Mouse (Mus musculus) c-Kit-positive CD71-positive TER-119-negative erythroid progenitor cells, embryonic 14.5 days (primary cell): ENCODE data around the gene Ino80.
"Not testable (repeated sequence)": the region's sequence is repeated elsewhere in the genome, so short reads cannot be mapped to it uniquely, and the experiment has no call there.

Experiments
- DNase-seq: peaks from one replicate; pipeline ENCODE4 v3.0.0-alpha.2; 2013; ENCODE audit warnings: low read depth

The Ino80 gene

DNA sequence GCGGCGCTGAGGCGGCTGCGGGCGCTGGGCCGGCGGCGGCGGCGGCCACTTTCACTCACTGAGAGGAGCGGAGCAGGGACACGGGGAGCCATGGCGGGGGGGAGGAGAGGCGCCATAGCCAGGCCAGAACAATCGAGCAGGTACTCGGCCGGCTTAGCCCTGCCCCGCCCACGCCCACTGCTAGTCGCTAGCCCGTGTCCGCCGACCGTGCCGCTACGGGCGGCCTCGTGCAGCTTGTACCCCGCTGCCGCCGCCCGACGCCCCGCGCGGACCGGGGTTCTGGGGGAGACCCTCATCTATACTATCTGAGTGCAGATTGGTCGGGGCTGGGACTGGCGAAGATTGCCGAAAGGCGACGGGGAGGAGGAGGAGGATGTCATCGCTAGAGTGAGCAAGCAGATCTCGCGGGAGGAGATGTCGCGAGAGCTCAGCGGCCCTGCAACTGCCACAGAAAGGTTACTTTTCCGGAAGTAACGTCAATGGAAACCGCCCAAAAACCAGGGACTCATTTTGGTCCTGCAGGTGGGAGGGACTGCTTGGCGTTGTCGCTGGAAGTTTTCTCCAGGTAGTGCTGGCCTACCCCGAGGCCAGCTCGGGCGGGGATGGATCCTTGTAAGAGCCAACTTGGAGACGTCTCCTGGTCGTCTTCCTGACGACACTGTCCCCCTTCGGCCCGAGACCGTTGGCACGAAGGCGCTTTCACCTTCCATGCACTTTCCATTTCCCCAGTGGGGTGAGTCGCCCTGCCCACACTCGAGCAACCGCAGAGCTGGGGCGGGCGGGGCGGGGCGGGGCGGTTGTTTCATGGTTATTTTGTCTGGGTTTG is at the start of gene Ino80:
Gene Ino80, minus strand, starts transcription at position 117 of the 826 bp plus-strand sequence.
- peak; percentile 99 for DNase-seq

DNA sequence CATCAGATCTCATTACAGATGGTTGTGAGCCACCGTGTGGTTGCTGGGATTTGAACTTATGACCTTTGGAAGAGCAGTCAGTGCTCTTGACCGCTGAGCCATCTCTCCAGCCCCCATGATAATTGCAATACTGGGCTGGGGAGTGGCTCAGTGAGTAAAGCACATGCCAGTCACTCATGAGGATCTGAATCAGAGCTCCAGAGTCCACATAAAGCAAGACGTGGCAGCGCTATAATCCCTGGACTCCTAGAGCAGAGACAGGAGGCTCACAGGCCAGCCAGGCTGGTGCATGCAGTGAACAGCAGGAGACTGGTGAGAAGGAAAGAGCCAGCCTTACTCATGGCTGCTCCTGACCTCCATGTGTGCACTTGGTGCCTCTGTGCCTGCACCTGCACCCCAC is 47.9 kb upstream of the Ino80 start:
- DNase-seq: no peak

DNA sequence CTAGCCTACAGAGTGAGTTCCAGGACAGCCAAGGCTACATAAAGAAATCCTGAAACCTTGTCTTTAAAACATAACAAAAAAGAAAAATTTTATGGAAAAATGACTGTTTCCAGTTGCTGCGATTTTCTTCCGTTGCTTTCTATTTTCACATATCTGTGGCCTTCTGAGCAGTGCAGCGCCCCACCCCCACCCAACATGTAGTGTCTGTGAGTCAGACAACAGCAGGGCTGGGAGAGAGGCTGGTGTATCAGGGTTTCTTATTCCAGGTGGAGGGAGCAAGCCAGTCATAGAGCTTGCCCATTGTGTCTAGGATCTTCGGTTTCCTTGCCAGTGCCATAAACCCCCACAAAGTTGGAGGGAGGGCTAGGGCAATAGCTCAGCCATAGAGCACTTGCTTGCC is 46.3 kb upstream of the Ino80 start:
- no peak for DNase-seq

DNA sequence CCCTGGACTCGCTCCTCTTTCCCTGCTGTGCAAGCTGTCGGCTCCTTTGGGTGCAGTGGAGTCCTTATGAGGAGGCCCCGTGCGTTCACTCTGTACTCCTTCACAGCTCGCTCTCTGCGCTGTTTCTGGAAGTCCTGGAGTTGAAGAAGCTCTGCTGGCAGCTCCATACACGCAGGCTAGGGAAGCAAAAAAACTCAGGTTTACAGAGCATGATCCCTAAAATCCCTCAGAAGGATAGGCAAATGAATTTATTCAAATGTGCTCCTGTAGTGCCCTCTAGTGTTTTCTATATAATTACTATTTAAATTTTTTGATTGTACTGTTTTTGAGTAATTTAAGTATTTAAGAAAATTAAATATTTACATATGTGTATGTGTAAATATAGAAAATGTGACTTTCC is 43.1 kb upstream of the Ino80 start:
- DNase-seq: no peak

DNA sequence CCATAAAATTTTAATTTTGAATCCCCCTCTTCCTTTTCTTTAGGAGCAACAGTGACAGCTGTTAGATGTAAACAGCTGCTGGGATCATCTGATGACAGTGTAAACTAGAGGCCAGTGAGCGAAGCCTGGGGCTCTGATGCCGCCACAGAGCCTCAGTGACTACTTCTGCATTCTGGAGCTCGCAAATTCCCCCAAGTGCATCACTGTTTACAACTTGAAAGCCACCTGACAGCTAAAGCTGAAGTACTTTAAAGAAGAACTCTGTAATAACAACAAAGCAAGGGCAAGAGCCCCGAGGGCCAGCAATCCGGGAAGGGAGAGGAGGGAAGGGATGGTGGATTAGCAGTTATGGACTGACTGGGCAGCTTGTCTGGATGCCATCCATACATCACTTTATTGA is 39.3 kb upstream of the Ino80 start:
- no peak for DNase-seq

DNA sequence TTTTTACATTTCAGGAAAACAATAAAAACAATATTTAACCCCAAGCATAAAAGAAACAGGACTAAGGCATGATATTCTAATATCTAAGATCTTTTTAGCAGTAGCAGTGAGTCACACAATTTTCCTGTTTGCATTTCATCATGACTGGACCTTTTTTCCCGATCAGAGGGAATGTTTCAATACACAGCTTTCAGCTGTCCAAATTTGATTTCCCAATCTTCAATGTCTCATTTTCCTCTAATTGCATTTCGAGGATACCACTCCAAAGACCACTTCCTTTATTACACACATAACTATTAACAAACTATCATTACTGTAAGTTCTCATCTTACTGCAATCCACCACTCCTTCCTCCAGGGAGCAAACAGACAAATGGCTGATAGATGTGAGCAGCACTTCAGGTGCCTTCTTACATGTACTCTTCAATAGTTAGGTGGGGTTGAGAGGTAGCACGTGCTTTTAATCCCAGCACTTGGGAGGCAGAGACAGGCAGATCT is 36.6 kb upstream of the Ino80 start:
- DNase-seq: no peak

DNA sequence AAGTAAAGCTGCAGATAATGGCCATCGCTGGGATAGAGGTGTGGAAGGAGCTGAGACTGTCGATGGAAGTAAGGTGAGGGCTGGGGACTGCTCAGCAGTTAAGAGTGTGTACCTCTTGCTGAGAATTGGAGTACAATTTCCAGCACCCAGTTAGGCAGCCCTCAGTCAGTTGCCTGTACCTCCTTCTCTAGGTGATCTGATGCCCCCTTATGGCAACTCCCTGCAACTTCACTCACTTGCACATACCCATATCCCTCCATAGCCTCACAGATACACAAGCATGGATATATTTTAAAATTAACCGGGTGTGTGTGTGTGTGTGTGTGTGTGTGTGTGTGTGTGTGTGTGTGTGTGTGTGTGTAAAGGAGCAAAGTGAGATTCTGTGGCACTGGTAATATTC is 34.8 kb upstream of the Ino80 start:
- DNase-seq: peak; percentile 20

DNA sequence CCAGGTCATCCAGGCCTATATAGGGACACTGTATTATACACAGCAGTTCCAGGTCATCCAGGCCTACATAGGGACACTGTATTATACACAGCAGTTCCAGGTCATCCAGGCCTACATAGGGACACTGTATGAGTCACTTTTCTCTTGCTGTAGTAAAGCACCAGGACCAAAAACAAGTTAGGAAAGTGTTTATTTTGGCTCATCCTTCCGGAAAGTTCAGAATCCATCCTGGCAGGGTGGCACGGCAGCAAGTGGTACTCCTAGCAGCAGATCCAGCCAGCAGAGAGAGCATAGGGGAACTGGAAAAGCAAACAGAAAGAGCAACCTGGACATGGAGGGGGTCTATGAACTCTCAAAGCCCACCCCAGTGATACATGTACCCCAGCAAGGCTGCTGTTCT is 33.4 kb upstream of the Ino80 start:
- DNase-seq: no peak

DNA sequence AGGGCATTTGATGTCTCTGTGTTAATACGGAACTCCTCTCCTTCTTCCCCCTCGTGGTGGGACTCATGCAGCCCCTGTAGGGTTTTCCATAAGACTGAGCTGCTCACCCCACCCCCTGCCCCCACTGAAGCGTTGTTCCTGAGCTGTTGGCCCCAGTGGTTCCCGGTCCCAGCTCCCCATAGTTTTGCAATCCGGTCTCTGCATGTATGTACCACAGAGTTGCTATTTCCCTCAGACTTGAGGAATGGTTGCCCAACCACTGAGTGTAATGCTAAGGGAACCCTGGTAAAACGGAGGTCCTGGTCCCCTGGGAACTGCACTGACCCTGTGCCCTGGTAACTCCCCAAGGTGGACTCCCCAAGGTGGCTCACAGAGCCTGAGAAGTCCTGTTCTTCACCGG is 31.0 kb upstream of the Ino80 start:
- not testable (repeated sequence) for DNase-seq

DNA sequence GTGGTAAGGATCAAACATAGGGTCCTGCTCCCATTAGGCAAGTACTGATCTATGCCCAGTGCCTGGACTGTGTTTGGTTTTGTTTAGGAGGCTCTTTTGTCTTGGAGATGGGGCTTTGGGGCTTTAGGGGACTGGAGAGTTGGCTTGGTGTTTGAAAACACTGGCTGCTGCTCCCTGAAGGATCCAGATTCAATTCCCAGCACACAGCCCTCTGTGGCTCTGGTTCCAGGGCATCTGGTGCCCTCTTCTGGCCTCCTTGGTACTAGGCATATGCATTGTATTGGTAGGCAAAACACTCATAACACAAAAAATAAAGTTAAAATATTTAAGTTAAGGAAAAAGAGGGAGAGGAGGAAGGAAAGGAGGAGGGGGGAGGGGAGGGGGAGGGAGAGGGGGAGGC is 29.6 kb upstream of the Ino80 start:
- no peak for DNase-seq

DNA sequence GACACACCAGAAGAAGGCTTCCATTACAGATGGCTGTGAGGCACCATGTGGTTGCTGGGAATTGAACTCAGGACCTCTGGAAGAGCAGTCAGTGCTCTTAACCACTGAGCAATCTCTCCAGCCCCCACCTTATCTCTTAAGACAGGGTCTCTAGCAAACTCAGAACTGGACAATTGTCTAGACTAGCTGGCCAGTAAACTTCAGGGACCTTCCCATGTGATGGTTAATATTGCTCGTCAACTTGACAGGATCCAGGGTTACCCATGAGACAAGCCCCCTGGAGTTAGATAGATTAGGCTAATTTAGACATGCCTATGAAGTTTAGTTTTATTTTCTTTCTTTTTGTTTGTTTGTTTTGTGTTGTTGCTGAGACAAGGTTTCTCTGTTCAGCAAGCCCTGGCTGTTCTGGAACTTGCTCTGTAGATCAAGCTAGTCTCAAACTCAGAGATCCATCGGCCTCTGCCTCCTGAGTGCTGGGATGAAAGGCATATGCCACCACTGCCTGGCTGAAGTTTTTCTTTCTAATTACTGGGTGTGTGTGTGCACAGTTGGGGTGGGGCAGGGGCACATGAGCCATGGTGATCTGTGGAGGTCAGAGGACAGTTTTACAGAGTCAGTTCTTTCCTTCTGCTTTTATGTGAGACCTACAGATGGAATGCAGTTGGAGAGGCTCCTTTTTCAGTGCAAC is 23.6 kb upstream of the Ino80 start:
- no peak for DNase-seq

DNA sequence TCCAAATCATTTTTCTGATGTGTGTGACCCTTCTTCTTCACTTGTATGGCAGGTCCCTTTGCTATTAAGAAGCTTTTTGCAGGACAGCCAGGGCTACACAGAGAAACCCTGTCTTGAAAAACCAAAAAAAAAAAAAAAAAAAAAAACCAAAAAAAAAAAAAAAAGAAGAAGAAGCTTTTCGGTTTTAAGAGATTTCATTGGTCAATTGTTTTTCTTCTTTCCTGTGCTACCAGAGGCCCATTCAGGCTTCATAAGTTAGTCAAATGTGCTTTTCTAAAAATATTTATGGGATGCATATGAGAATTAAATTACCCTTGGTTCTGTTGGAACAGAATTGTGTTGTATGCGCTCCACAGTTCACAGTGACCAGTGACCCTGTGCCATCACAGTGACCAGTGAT is 21.4 kb upstream of the Ino80 start:
- DNase-seq: no peak

DNA sequence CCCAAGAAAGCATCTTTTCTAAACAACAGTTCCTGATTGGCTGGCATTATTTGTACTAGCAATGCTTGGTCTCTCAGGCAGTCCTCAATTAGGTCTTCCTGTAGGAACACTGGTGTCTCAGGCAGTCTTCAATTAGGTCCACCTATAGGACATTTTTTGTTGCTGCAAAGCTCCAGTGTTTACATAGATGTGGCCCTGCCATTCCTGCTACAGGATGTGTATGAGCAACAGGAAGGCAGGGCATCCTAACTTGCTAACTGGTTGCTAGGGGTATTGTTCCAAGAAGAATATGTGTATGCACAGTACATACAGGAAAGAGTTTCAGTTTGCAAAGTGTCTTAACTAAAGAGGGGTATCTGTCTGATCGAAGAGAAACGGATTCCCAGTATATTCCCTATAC is 18.6 kb upstream of the Ino80 start:
- DNase-seq: no peak

DNA sequence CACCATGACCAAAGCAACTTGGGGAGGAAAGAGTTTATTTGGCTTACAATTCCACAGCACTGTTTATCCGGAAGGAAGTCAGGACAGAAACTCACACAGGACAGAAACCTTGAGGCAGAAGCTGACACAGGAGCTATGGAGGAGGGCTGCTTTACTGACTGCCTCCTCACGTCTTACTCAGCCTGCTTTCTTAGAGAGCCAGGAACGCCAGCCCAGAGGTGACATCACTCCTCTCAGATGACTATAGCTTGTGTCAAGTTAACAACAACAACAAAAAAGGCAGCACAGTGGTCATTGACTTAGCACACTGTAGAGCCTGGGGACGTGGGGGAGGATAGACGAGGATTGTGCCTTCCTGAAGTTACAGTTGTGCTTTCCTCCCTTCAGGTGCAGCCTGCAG is 14.5 kb upstream of the Ino80 start:
- DNase-seq: no peak

DNA sequence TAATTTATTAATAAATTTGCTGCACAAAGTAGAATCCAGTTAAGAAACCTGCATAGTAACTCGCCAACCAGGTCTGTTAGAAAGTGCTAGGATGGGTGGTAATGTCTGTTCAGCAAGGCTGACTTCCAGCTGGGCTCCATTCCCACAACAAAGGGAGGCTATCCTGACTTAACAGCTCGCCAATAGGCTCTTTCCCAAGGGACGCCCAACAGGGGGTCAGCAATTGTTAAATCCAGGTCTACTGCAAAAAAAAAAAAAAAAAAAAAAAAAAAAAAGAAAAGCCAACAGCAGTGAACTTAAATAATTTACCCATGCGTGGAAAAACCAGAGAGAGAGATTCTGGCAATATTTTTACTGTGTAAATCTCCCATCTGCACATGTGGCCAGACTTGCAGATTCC is 9.0 kb upstream of the Ino80 start:
- no peak for DNase-seq

DNA sequence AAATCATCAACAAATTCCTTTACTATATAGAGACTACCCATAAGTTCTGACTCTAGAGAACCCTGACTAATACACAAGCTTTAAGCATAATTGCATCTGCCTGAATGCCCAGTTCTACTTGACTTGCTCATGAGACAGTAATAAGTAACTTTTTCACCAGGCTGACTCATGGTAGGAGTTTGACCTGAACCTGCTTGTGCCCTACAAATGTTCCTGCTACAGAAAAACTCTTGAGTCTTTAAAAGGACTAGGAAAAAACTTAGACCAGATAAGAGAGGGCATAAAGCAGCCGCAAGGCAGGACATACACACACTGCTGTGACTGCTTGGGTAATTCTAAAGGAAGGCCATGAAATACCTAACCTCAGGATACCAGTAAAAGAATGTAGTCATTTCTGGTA is 4.8 kb upstream of the Ino80 start:
- DNase-seq: no peak

DNA sequence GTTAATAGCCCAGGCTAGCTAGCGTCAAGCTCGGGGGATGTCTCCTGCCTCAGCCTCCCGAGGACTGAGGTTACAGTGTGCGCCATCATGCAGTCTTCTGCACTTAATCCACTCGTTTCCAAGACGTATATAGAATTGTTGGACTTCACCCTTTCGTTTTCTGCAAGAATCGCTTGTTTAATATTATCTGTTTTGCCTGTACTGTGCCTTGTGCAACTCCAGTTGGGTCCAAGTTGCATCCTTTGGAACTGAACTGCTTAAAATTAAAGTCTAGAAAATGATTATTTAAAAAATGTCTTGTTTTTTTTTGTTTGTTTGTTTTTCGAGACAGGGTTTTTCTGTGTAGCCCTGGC is 886 bp upstream of the Ino80 start:
- DNase-seq: no peak

DNA sequence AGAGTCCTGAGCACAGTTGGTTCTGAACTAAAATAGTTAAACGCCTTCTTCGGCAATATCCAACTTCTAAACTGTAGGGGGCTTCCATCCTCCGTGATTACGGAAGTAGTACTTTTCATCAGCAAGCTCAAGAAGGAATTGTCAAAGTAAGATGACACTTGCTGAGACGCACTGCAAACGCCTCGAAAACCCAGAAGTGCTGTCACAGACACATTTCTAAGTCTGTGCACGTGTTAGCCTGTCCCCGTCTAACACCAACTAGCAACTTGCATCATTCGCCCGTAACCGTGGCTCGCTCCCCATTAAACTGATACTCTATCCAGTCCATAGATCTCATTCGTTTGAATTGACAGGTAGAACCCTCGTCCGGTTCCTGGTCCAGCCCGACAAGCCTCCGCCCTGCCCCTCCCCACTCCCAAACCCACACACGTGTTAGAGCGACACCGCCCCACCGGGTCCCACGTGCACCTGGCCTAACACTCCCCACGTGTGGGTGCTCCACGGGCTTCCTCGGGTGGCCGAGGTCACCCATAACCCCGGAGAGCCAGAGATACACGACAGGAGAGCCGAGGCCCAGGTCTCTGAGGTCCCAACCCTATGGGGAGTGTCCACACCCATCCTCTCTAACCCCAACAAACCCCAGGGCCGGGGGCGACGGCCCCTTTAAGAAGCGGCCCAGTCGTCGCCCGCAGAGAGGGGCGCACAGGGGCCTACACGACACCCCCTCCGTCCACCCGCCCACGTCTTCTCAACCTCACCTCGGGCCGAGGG is 681 bp downstream of the Ino80 start:
- DNase-seq: peak; percentile 41

DNA sequence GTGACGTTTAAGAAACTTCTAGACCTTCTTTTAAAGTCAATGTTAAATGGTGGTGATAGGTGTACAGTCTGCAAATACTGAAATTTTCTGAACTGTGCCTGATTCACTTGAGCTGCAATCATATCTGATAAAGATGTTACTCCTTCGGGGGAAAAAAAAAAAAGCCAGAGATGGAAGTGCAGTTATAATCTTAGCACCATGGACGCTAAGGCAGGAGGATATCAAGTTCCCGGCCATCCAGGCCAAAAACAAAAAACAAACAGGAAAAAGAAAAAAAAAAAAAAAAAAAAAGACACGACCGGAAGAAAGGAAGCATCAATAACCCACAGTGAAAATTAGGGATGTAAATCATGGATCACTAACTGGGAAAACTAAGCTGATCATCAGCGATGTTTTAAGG is 1.3 kb downstream of the Ino80 start:
- DNase-seq: no peak

DNA sequence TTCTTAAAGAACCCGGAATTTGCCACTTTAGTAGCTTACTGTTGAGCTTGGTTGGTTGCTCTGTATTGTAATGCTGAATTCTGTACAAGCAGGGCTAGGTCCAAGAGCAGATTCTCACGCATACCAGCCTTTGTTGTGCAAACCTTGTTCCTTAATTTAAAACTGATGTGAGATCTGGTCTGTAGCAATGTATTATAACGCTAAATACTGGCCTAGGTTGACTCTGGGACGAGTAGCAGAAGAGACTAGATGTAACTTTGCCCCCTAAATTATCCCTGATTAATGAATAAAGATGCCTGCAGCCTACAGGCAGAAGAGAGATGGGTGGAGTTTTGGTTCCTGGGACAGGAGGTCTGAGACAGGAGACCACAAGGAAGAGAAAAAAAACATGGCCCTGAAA is 13.5 kb downstream of the Ino80 start:
- DNase-seq: no peak

DNA sequence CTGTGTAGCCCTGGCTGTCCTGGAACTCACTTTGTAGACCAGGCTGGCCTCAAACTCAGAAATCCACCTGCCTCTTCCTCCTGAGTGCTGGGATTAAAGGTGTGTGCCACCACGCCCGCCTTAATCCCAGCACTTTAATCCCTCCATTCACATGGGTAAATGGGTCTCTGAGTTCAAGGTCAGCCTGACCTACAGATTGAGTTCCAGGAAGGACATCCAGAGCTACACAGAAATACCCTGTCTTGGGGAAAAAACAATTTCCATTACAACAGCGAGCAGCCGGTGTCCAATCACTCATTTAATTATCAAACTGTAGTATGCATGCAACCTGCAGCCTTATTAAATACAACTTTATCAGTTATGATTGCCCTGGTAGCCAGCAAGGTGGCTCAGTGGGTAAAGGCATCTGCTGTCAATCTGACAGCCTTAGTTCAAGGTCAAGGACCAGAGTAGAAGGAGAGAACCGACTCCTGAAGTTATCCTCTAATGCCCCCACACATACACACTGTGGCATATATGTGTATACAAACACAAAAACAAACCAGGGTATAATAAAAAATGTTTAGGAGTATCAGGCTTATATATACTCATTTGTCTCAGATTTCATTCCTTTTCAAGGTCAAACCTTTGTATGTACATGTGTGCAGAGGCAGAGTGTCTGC is 14.2 kb downstream of the Ino80 start:
- no peak for DNase-seq

DNA sequence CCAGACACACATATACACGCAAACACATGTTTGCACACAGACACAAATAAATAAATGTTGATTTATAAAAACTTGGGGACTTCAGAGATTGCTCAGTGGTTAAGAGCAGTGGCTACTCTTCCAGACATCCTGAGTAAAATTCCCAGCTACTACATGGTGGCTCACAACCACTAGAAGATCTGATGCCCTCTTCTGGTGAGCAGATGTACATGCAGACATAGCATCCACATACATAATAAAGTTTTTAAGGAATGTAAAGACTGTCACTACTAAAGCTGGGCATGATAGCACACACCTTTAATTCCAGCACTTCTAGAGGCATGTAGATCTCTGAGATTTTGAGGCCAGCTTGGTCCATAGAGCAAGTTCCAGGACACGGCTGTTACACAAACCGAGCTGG is 16.5 kb downstream of the Ino80 start:
- DNase-seq: no peak
